Mouse (Mus musculus): Measurements from ENCODE around the gene Mid1.
"Not testable (repeated sequence)": the region's sequence is repeated elsewhere in the genome, so short reads cannot be mapped to it uniquely, and the experiment has no call there.

Mid1 gene

DNA sequence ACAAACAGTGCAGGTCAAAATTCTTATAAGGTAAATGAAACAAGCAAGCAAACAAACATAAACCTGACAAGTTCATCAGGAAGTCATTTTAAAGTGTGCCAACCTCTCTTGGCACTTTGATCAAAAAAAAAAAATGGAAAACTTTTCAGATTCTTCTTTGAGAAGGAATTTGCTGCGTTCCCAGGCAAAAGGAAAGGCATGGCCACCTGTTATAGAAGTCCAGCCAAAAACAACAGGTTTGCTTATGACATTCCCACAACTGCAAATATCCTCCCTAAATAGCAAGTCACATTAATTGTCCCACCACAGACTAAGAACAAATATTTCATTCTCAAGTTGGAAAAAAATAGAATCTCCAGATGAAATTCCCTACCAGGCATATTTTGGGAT is 197.2 kb downstream of the Mid1 start:
- no peak for DNase-seq (ENCODE audit: low read depth in 2 of 2, low spot score in 2 of 2)

GRCm38 (mm10) chrX:169883536-169884272 is 198.7 kb downstream of the Mid1 start:
- DNase-seq (ENCODE audit: low read depth in 2 of 2, low spot score in 2 of 2), result no peak

GRCm38 (mm10) chrX:169890541-169890940 is 205.5 kb downstream of the Mid1 start:
- DNase-seq (ENCODE audit: low read depth in 2 of 2, low spot score in 2 of 2), result no peak

DNA sequence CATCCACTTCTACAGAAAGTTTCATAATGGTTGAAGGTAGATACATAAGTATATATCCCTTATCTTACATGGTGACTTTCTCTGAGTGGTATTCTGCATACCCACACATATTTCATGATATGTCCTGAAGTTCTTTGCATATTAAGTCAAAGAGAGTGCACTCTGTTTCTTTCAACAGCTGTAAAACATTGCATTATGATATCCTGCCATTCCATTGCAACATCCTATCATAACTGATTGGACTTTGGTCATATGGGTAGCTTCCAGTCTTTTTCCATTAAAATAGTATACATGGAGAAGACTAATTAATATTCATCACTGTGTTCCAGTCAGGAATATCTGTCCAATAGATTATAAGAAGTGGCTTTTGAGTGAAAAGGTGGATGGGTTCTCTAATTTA is 207.1 kb downstream of the Mid1 start:
- no peak for DNase-seq (ENCODE audit: low read depth in 2 of 2, low spot score in 2 of 2)

DNA sequence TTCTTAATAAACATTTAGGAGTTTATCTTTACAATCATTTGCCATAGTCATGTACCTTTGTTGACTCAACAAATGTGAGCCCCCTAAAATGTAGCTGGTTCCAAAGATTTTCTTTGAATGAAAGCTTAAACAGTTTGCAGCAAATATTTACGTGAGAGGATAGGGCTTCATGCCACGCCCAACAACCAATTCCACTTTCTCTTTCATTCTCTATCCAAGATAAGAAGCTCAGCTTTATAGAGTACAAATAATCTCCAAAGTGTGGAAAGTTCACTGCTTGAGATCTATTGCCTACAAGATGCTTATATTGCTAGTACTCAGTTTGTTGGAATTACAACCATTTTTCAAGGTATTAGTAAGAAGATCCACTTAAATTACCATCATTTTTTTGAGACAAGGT is 207.6 kb downstream of the Mid1 start:
- DNase-seq (ENCODE audit: low read depth in 2 of 2, low spot score in 2 of 2), result no peak

- no peak for DNase-seq (ENCODE audit: low read depth in 2 of 2, low spot score in 2 of 2)
These were observed 214.4 kb downstream of the Mid1 start for GRCm38 (mm10) chrX:169899227-169899950.

DNA sequence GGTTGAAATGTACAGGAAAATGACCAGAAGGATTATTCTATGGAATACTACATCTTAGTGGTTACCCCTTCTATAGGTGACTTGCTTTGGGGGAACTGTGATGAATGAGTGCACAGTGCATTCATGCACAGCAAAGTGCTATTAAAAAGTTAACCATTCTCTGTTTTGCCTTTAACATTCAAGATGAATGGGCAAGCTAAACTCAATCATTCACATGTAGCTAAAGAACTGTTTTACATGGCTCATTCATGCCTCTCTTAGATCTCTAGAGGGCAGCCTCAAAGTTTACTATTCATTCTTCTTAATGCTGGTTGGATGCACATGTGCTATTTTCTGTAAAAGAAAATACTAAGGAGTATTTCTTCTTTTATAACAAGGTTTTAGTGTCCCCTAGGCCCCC is 217.9 kb downstream of the Mid1 start:
- no peak for DNase-seq (ENCODE audit: low read depth in 2 of 2, low spot score in 2 of 2)

GRCm38 (mm10) chrX:169903656-169904055 is 218.7 kb downstream of the Mid1 start:
- DNase-seq (ENCODE audit: low read depth in 2 of 2, low spot score in 2 of 2), result no peak

GRCm38 (mm10) chrX:169906054-169906508 is 221.1 kb downstream of the Mid1 start:
- no peak for DNase-seq (ENCODE audit: low read depth in 2 of 2, low spot score in 2 of 2)

GRCm38 (mm10) chrX:169909898-169910297 is 224.9 kb downstream of the Mid1 start:
- no peak for DNase-seq (ENCODE audit: low read depth in 2 of 2, low spot score in 2 of 2)

DNA sequence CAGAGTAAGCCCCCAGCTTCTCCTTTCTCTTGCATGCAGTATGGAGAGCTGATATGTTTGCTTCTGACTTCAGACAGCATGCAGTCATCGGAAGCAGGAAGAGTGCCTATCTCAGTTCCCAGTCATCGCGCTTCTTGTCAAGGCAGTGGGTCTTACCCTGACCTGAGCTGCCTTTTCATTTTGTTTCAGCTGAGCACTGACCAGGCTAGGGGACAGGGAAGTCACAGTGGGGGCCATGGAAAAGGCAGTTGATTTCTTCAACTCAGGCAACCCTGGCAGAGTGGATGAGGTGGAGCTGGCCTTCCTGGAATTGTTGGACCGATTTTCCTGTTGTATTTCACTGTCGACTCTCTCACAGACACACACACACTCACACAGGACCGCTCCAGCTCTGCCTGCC is 230.7 kb downstream of the Mid1 start:
- peak in 1 of 2 experiments; percentile 16 for DNase-seq (ENCODE audit: low read depth in 2 of 2, low spot score in 2 of 2)

GRCm38 (mm10) chrX:169922541-169922940 is 237.5 kb downstream of the Mid1 start:
- DNase-seq (ENCODE audit: low read depth in 2 of 2, low spot score in 2 of 2), result no peak

DNA sequence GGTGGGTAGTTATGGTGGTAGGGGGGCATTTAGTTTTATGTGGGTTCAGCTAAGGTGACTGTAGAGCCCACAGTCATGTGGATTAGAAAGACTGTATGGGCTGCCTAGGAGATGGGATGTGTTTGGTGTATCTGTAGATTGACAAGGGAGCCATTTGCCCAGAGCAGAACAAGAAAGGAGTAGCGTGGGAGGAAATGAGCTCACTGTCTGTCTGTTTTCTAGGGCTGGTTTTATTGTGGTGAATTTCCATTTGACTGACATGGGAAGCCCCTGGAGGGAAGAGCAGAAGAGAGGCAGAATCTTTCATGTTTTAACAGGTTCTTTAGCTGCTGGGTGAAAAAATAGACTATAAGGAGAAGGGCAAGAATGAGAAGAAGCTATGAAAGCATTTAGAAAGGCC is 238.4 kb downstream of the Mid1 start:
- DNase-seq (ENCODE audit: low read depth in 2 of 2, low spot score in 2 of 2), result no peak

- no peak for DNase-seq (ENCODE audit: low read depth in 2 of 2, low spot score in 2 of 2)
These were observed 240.6 kb downstream of the Mid1 start for GRCm38 (mm10) chrX:169925600-169925999.

- no peak for DNase-seq (ENCODE audit: low read depth in 2 of 2, low spot score in 2 of 2)
These were observed 242.3 kb downstream of the Mid1 start for GRCm38 (mm10) chrX:169927110-169927817.

DNA sequence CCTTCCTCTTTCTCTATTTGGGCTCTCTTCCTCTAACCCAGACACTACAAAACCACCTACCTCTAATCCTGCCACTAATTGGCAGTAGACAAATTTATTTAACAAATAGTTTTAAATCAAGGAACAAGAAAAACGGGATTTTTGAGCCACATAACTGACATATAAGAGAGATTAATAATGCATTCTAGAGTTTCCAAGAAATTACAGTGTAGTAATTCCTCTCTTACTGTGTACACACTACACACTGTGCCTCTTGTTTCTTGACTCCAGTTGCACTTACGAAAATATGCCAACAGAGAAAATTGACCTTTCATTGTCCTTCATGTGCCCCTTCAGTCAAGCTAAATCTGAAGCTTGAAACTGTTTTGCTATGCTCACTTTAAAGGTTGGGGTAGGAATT is 245.9 kb downstream of the Mid1 start:
- DNase-seq (ENCODE audit: low read depth in 2 of 2, low spot score in 2 of 2), result no peak

DNA sequence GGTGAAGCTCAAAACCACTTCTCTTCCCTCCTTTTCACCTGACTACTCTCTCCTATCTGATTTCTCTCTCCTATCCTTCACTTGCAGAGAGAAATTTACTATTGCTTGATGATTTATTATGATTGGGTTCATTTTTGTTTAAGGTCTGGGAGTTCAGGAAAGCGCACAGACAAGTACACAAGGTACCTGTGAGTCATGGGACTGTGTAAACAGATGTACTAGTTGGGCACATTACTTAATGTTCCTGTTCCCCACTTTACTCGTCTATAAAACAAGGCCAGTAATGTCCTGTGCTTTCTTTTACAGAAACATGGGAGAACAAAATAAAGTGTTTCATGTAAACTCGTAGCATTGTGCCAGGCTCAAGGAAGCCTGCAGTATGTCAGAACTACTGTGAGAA is 248.2 kb downstream of the Mid1 start:
- DNase-seq (ENCODE audit: low read depth in 2 of 2, low spot score in 2 of 2), result no peak

- no peak for DNase-seq (ENCODE audit: low read depth in 2 of 2, low spot score in 2 of 2)
These were observed 252.2 kb downstream of the Mid1 start for GRCm38 (mm10) chrX:169937119-169937719.

- no peak for DNase-seq (ENCODE audit: low read depth in 2 of 2, low spot score in 2 of 2)
These were observed 255.5 kb downstream of the Mid1 start for GRCm38 (mm10) chrX:169940531-169940930.

GRCm38 (mm10) chrX:169950596-169950995 is 265.6 kb downstream of the Mid1 start:
- no peak for DNase-seq (ENCODE audit: low read depth in 2 of 2, low spot score in 2 of 2)

GRCm38 (mm10) chrX:169969337-169969736 is 284.3 kb downstream of the Mid1 start:
- no peak for DNase-seq (ENCODE audit: low read depth in 2 of 2, low spot score in 2 of 2)

GRCm38 (mm10) chrX:169969765-169970164 is 284.8 kb downstream of the Mid1 start:
- not testable (repeated sequence) for DNase-seq (ENCODE audit: low read depth in 2 of 2, low spot score in 2 of 2)

Measured in CD8-positive naive resting alpha-beta T cell, adult 2 months (primary cell).